Mouse (Mus musculus) neural tube, embryonic 12.5 days (tissue): ENCODE measurements around the gene Upf2. TPM values are rescaled to one million over a fixed set of nuclear protein-coding genes. Genes with fewer than 3 reads are reported as not detected.

Experiments used
- ATAC-seq: fragments of 200-750 bp; cut with Nextera tagmentation; 2 replicates; pipeline ENCODE4 v1.8.0; 2017; ENCODE audit warnings: low read depth, mild to moderate bottlenecking, moderate TSS enrichment, moderate library complexity; ENCODE audit not compliant: low FRiP score
- H3K27ac ChIP-seq: fragments of 300-500 bp; sonication (generic); 2 replicates; pipeline ENCODE4 v1.5.1; 2016
- H3K27me3 ChIP-seq: fragments of 300-500 bp; sonication (generic); replicated peaks from 2 replicates; pipeline ENCODE4 v1.6.1; 2016; ENCODE audit warnings: mild to moderate bottlenecking
- H3K36me3 ChIP-seq: fragments of 300-500 bp; sonication (generic); 2 replicates; pipeline ENCODE4 v1.6.1; 2016; ENCODE audit warnings: mild to moderate bottlenecking
- H3K4me1 ChIP-seq: fragments of 300-500 bp; sonication (generic); 2 replicates; pipeline ENCODE4 v1.6.1; 2016
- H3K4me2 ChIP-seq: fragments of 300-500 bp; sonication (generic); replicated peaks from 2 replicates; pipeline ENCODE4 v1.6.1; 2016; ENCODE audit warnings: mild to moderate bottlenecking
- H3K4me3 ChIP-seq: fragments of 300-500 bp; sonication (generic); 2 replicates; pipeline ENCODE4 v1.5.1; 2016
- H3K9ac ChIP-seq: fragments of 300-500 bp; sonication (generic); 2 replicates; pipeline ENCODE4 v1.6.1; 2016; ENCODE audit warnings: mild to moderate bottlenecking
- H3K9me3 ChIP-seq: fragments of 300-500 bp; sonication (generic); 2 replicates; pipeline ENCODE4 v1.6.1; 2016; ENCODE audit warnings: mild to moderate bottlenecking
- WGBS: fragments of 180-500 bp; shearing (Covaris S2); methylation state at CpG from one replicate; pipeline ENCODE4 v1.1.7; 2016; 5-methylcytosine and 5-hydroxymethylcytosine counted together
- polyA plus RNA-seq: library from polyadenylated mRNA; unstranded; fragments of >200 nt; fragmentation: Nextera tagmentation; extraction: Ambion mirVana; gene quantifications from 2 replicates; pipeline ENCODE4 v1.2.1, GENCODE M21; 2016

Upf2 gene
- polyA plus RNA-seq, 1 experiment from 2014 or later = 13.1 TPM

GRCm38 (mm10) chr2:6100755-6101154 lies 149.5 kb downstream of the Upf2 start:
- Histone ChIP-seq H3K36me3 (no peaks in the 10 kb centered on the region), H3K4me2 (peak overlapping the region; percentile 88), H3K4me3 (peak overlapping the region; percentile 46), H3K27me3 (peaks cover 24% of the 10 kb centered on the region), H3K27ac (no peak overlapping the region), H3K4me1 (peaks cover 13% of the 10 kb centered on the region), H3K9me3 (no peaks in the 10 kb centered on the region), H3K9ac (peak overlapping the region; percentile 56)
- WGBS = 45% methylated on average over 20 of the region's 20 CpGs
- ATAC-seq = peak; percentile 27; the same call in 1 of the 2 replicates

GRCm38 (mm10) chr2:6105437-6105836 lies 154.2 kb downstream of the Upf2 start:
- no peak for ATAC-seq
- 87% methylated on average over 2 of the region's 2 CpGs for WGBS

More at GRCm38 (mm10) chr2:6105437-6105836, 154.2 kb downstream of the Upf2 start:
- no peak overlapping the region for H3K4me2 ChIP-seq
- H3K4me1 ChIP-seq = peaks cover 5% of the 10 kb centered on the region
- no peak overlapping the region for H3K9ac ChIP-seq
- H3K27ac ChIP-seq = no peak overlapping the region
- H3K4me3 ChIP-seq = no peak overlapping the region
- H3K9me3 ChIP-seq = no peaks in the 10 kb centered on the region
- peaks cover 12% of the 10 kb centered on the region for H3K27me3 ChIP-seq
- H3K36me3 ChIP-seq = no peaks in the 10 kb centered on the region

Other genes with a start within 250 kb of the Upf2 start
- gene Camk1d, start 237.0 kb upstream of the Upf2 start, polyA plus RNA-seq = 2.4 and 2.6 TPM in 2 replicates
- 64.7 and 68.3 TPM in 2 replicates for gene Nudt5, start 106.5 kb upstream of the Upf2 start, polyA plus RNA-seq
- 310 and 330 TPM in 2 replicates for gene Cdc123, start 106.3 kb upstream of the Upf2 start, polyA plus RNA-seq
- gene Gm13199, start 88.5 kb upstream of the Upf2 start, polyA plus RNA-seq = 2.1 and 2.2 TPM in 2 replicates
- gene Sec61a2, start 56.0 kb upstream of the Upf2 start, polyA plus RNA-seq = 86.5 and 93.9 TPM in 2 replicates
- 4.7 and 5.5 TPM in 2 replicates for gene Dhtkd1, start 8.7 kb upstream of the Upf2 start, polyA plus RNA-seq
- gene Proser2, start 178.7 kb downstream of the Upf2 start, polyA plus RNA-seq = 3.8 and 4.5 TPM in 2 replicates